Mouse (Mus musculus): ENCODE data around the gene Icam2. TPM values are rescaled to one million over a fixed set of nuclear protein-coding genes. Genes with fewer than 3 reads are reported as not detected.
A peak's percentile ranks its signal among the peaks of the same experiment; 100 is the strongest.

The Icam2 gene
- total and polyA plus RNA-seq, 3 experiments, result 49.6 to 82.7 TPM; not detected in 1

GRCm38 (mm10) chr11:106366316-106366715 lies 21.6 kb downstream of the Icam2 start:
- DNase-seq (ENCODE audit: low read depth, low spot score), result peak; percentile 88
- H3K9ac ChIP-seq (ENCODE audit: control insufficient read depth, low read depth, low read length, poor library complexity, severe bottlenecking), result no peak overlapping the region
- 0 out of 4 replicates have a peak, but pooled peaks cover 0 to 2% of the 10 kb centered on the region in 2 experiments for H3K36me3 ChIP-seq (ENCODE audit: control insufficient read depth in 1 of 2, insufficient read depth in 2 of 2, low read length in 2 of 2)
- no peak overlapping the region for H3K27ac ChIP-seq (ENCODE audit: control insufficient read depth, low read depth, low read length)
- no peaks in the 10 kb centered on the region for H3K79me2 ChIP-seq (ENCODE audit: control insufficient read depth, insufficient read depth, low read length, poor library complexity)
- no peak for TF ChIP-seq MYB (IDR thresholded peaks at IDR 0.05; ENCODE audit: low read depth, low read length)
- no peak for TF ChIP-seq GATA1 (IDR thresholded peaks at IDR 0.05; ENCODE audit: low read depth, low read length)
- TF ChIP-seq RCOR1 (IDR thresholded peaks at IDR 0.05; ENCODE audit: low read depth, low read length), result no peak
- no peak for TF ChIP-seq ETS1 (IDR thresholded peaks at IDR 0.05; ENCODE audit: low read depth, low read length)
- no peak for TF ChIP-seq MYC (IDR thresholded peaks at IDR 0.05; ENCODE audit: low read depth, low read length)
- TF ChIP-seq TCF12 (IDR thresholded peaks at IDR 0.05; ENCODE audit: low read depth, low read length), result peak; percentile 52; the same call in 1 of the 2 replicates
- TF ChIP-seq TAL1 (IDR thresholded peaks at IDR 0.05; ENCODE audit: low read length), result no peak
- no peak for TF ChIP-seq HCFC1 (IDR thresholded peaks at IDR 0.05; ENCODE audit: low read depth, low read length)
- TF ChIP-seq SMC3 (IDR thresholded peaks at IDR 0.05; ENCODE audit: low read depth, low read length), result peak; percentile 86
- TF ChIP-seq ELF1 (IDR thresholded peaks at IDR 0.05; ENCODE audit: low read depth, low read length), result no peak
- no peak for TF ChIP-seq ZKSCAN1 (IDR thresholded peaks at IDR 0.05; ENCODE audit: low read depth, low read length)
- no peak for TF ChIP-seq MAZ (IDR thresholded peaks at IDR 0.05; ENCODE audit: low read depth, low read length)
- no peak for TF ChIP-seq BHLHE40 (IDR thresholded peaks at IDR 0.05; ENCODE audit: borderline replicate concordance, low read depth, low read length)
- TF ChIP-seq ZMIZ1 (IDR thresholded peaks at IDR 0.05; ENCODE audit: low read depth, low read length), result no peak
- TF ChIP-seq MEF2A (IDR thresholded peaks at IDR 0.05; ENCODE audit: extremely low read depth, insufficient replicate concordance, low read depth, low read length, poor library complexity, severe bottlenecking), result no peak
- no peak for TF ChIP-seq UBTF (IDR thresholded peaks at IDR 0.05; ENCODE audit: borderline replicate concordance, insufficient read depth, low read depth, low read length)
- TF ChIP-seq CHD1 (IDR thresholded peaks at IDR 0.05; ENCODE audit: low read depth, low read length), result no peak
- TF ChIP-seq RAD21 (IDR thresholded peaks at IDR 0.05; ENCODE audit: low read depth, low read length), result peak; percentile 86
- no peak for TF ChIP-seq USF2 (IDR thresholded peaks at IDR 0.05; ENCODE audit: borderline replicate concordance in 1 of 2, insufficient read depth in 1 of 2, low read depth in 1 of 2, low read length in 2 of 2)
- no peak for TF ChIP-seq USF1 (IDR thresholded peaks at IDR 0.05; ENCODE audit: low read depth, low read length)
- no peak for TF ChIP-seq CHD2 (IDR thresholded peaks at IDR 0.05; ENCODE audit: low read length)
- no peak for TF ChIP-seq E2F4 (IDR thresholded peaks at IDR 0.05; ENCODE audit: borderline replicate concordance, low read depth, low read length)
- TF ChIP-seq MAFK (IDR thresholded peaks at IDR 0.05; ENCODE audit: borderline replicate concordance, low read depth, low read length), result no peak
- no peak for TF ChIP-seq EP300 (IDR thresholded peaks at IDR 0.05; ENCODE audit: low read depth in 1 of 2, low read length in 2 of 2)
- TF ChIP-seq ZNF384 (IDR thresholded peaks at IDR 0.05; ENCODE audit: low read depth, low read length), result no peak
- 0 out of 2 replicates have a peak, but pooled peaks have one; percentile 30 for TF ChIP-seq SIN3A (IDR thresholded peaks at IDR 0.05; ENCODE audit: low read length)
- TF ChIP-seq TBP (IDR thresholded peaks at IDR 0.05; ENCODE audit: low read depth, low read length), result no peak
- no peak for TF ChIP-seq POLR2A (IDR thresholded peaks at IDR 0.05; ENCODE audit: control insufficient read depth in 1 of 2, insufficient read depth in 1 of 2, low read depth in 1 of 2, low read length in 2 of 2, poor library complexity in 1 of 2)
- TF ChIP-seq JUND (IDR thresholded peaks at IDR 0.05; ENCODE audit: low read depth, low read length), result no peak
- no peak for TF ChIP-seq POLR2AphosphoS2 (IDR thresholded peaks at IDR 0.05; ENCODE audit: low read length)
- TF ChIP-seq NRF1 (IDR thresholded peaks at IDR 0.05; ENCODE audit: insufficient read depth, low read depth, low read length, poor library complexity, severe bottlenecking), result no peak
- no peak for TF ChIP-seq MXI1 (IDR thresholded peaks at IDR 0.05; ENCODE audit: low read depth, low read length)
- peak; percentile 97 to 98 (median 97) for TF ChIP-seq CTCF (IDR thresholded peaks at IDR 0.05 in 2 of 3, conservative IDR thresholded peaks at IDR 0.05 in 1 of 3; ENCODE audit: control insufficient read depth in 1 of 3, insufficient read depth in 1 of 3, low read depth in 2 of 3, low read length in 3 of 3, poor library complexity in 1 of 3, severe bottlenecking in 1 of 3)
- peak; percentile 72 for TF ChIP-seq ZC3H11A (IDR thresholded peaks at IDR 0.05; ENCODE audit: low read depth, low read length)
- no peak for TF ChIP-seq GABPA (IDR thresholded peaks at IDR 0.05; ENCODE audit: low read depth, low read length)
- no peak for TF ChIP-seq KAT2A (conservative IDR thresholded peaks at IDR 0.05; ENCODE audit: low read depth, low read length)
- H3K4me3 ChIP-seq (ENCODE audit: control insufficient read depth in 1 of 2, insufficient read depth in 1 of 2, low read depth in 2 of 2, low read length in 2 of 2), result no peak overlapping the region
- no peaks in the 10 kb centered on the region for H3K9me3 ChIP-seq (replicated peaks; ENCODE audit: insufficient read depth, low read length)
- peaks cover 3 to 4% of the 10 kb centered on the region in 2 experiments; a peak in 2 of 4 replicates for H3K27me3 ChIP-seq (ENCODE audit: control insufficient read depth in 1 of 2, insufficient read depth in 2 of 2, low read length in 2 of 2)
- H3K4me1 ChIP-seq (ENCODE audit: control insufficient read depth in 1 of 2, insufficient read depth in 2 of 2, low read length in 2 of 2), result no peaks in the 10 kb centered on the region
